Mouse (Mus musculus) CD4-positive, CD25-positive, alpha-beta regulatory T cell, adult 9 weeks (primary cell): ENCODE measurements around the gene Gm3667. TPM values are rescaled to one million over a fixed set of nuclear protein-coding genes. Genes with fewer than 3 reads are reported as not detected.

Source experiments
- polyA plus RNA-seq: library from polyadenylated mRNA; unstranded; fragments of 100-300 nt; shearing (Covaris generic); gene quantifications from one replicate; pipeline ENCODE4 v1.2.1, GENCODE M21; 2017

Gm3667 gene
- 7.3 TPM for polyA plus RNA-seq

DNA sequence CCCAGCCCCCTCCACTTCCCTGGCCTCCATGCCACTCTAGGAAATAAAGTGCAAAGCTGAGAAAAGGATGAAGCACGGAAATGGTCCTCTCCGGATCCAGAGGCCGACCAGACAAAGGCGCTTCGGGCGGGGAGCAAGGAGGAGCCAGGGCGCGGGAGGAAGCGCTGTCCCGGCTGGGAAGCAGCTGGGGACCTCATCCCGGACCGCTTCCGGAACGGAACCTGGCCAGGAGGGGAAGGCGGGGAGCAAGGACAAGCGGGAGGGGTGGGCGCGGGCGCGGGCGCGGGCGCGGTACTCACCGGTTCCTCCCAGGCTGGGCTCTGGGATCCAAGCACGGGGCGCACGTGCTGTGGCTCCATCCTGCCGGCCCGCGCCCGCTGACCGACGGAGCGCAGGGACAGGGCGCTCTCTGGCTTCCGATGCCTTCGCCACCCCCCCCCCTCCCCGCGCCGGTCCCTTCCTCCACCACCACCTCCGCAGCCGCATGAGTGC lies at the start of gene Gm3667:
TSS of gene Gm3667 (minus strand) at position 442 of the 492 bp plus-strand sequence.

DNA sequence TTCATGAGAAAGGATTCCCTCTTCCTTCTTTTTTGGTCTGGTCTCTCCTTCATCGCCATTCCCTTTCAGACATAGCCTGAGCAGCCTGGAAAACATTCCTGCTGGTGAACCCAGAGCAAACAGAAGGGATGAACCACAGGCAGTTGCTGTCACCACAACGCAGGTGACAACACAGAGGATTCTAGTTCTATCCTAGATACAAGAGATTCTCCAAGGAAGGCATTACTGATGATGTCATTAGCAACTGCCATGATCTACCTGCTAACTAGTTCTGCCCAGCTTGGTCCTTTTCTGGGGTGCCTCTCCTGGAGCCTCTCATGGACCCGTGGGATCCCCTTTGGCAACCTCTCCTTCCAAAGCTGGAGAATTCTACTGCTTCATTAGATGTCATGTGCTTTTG lies 49.6 kb downstream of the Gm3667 start, which contains the start of gene Gm3642:
TSS of gene Gm3642 (minus strand) at position 101 of the 400 bp plus-strand sequence.

Other genes starting within 250 kb of the Gm3667 start
- 0.16 TPM for gene Gm10251, start 205.8 kb downstream of the Gm3667 start, polyA plus RNA-seq
- gene Gm8050, start 169.7 kb downstream of the Gm3667 start, polyA plus RNA-seq = not detected
- gene Gm3636, start 147.6 kb downstream of the Gm3667 start, polyA plus RNA-seq = 10.5 TPM
- not detected for gene Gm8362, start 115.6 kb downstream of the Gm3667 start, polyA plus RNA-seq
- gene Gm3642, start 49.7 kb downstream of the Gm3667 start, polyA plus RNA-seq = not detected
- not detected for gene Gm6356, start 83.9 kb upstream of the Gm3667 start, polyA plus RNA-seq
- 1.1 TPM for gene Gm10406, start 137.5 kb upstream of the Gm3667 start, polyA plus RNA-seq
- gene Gm3685, start 155.0 kb upstream of the Gm3667 start, polyA plus RNA-seq = not detected
- gene Gm3696, start 210.7 kb upstream of the Gm3667 start, polyA plus RNA-seq = 3.3 TPM
- not detected for gene Gm6676, start 235.4 kb upstream of the Gm3667 start, polyA plus RNA-seq